Mouse (Mus musculus) right cerebral cortex, postnatal 25 days (tissue): ENCODE measurements at regions not wholly inside any gene's neighbourhood (a gene's known extent, or its start where the extent isn't known, plus 50 kb on each side); places are given as distances from the start of the nearest gene placed in this dataset.

Experiments
- DNase-seq: peaks from one replicate; pipeline ENCODE4 v3.0.0; 2022

DNA sequence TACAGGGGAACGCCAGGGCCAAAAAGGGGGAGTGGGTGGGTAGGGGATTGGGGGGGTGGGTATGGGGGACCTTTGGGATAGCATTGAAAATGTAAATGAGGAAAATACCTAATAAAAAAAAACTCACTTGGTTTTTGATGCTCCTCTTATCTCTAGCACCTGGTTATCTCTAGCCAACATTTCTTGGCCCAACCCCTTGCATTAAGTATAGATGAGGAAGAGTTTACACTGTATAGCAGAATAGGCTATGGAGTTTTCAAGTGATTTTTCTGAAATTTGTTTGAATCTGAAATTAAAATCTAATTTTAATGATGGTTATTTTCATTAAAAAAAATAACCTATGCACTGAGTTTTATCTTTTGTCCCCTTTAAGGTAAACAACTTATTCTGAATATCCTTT is 68.8 kb upstream of the Il15 start:
- DNase-seq = no peak

DNA sequence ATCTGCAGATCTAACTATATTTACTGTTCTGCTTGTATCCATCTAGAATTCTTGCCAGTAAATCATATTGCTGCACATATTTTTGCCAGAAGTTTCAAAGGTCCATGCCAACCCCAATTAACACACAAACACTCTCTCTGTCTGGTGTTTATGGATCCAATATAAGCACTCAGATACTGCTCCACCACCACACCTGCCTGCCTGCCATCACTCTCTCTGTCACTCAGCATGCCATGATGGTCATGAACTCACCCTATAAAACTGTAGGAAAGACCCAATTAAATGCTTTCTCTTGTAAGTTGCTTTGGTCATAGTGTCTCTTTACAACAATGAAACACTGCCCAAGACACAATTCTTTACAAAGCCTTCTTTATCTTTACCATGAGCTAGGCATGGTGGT is 66.8 kb upstream of the Il15 start:
- DNase-seq = no peak

DNA sequence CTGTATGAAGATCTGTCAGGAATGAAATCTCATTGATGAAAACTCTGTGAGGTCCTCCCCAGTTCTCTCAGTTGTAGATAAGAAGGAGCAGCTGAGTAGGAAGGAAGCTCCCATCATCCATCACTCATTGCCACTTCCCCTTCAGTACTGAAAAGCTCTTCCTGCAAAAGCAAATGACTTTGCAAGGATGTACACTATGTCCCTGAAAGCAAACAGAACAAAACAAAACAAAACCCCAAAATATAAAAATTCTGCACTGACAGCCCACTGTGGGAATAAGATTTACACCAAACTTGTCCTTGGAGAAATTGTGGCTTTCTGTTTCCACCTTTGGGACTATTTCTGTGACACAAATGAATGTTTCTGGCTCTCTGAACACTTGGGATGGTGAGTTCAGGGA is 59.8 kb upstream of the Il15 start:
- DNase-seq = no peak

DNA sequence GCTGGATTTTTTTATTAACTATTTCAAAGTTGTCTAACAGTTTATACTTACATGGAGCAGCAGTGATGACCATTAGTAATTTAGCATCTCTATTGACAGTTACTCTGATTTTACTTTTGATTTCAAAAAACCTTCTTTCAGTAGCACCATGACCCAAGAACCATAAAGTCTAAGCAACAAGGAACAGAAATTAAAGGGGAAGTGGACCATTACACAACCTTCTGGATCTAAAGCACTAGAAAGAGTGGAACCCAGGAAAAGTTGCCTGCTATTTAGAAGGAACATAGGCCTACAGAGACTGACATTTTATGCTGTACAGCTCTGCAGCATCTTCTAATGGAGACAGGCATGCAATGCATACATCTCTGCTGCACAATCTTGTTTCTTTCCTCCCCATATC is 56.0 kb upstream of the Il15 start:
- no peak for DNase-seq

DNA sequence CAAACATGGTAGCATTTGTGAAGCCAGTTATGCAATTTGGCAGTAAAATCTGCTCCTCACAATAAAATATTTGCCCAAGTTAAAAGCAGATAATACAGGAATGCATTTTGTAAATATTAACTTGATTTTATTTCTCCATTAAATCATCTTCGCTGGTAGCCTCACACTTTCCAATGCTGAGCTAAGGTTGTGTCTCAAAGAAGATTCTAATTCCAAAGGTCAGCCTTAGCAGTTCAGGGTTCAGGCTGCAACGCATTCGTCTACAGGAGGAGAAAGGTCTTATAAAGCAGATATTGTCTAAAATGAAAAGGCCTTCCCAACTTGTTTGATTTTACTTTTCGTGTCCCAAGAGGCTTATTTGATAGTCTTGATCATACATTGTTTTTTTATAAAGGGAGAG is 51.0 kb upstream of the Il15 start:
- no peak for DNase-seq
